In the genomic region with DNA sequence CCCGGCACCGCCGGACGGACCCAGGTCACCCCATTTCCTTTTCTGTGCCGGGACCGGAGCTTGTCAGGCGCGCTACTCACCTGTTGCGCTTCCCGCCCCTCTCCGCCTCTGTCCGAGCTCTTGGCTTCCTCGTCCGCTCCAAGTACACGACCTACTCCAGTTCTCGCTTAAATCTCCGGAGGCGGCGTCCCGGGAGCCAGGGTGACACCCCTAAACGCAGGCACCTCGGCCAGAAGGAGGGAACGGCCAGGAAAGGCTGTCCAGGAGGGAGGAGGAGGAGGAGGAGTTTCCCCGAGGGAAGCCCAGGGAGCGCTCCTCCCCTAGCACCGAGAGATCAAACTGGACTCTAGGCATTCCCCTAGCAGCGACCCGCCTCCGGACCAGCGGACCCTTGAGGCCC, we compare ENCODE assay signal across 9 mouse cellular contexts. TPM values are rescaled to one million over a fixed set of nuclear protein-coding genes. Genes with fewer than 3 reads are reported as not detected.
DNase-seq lines count a peak whose midpoint lies in the region; ATAC-seq lines count a peak whose summit lies in the region.
"Had no signal": no experiment of that assay in that cellular context is flagged by ENCODE, and none has a peak within 500 bp of the region (broad histone marks: within the 10 kb centered on the region; RNA-seq: fewer than 3 reads in every experiment).

A gene (minus strand): TSS at position 257 of the 400 bp plus-strand sequence.

- peak within 1 kb of the TSS; percentile 48 for H3K4me2 ChIP-seq in neural tube, embryonic 11.5 days (ENCODE audit: low read depth)
- H3K4me2 ChIP-seq in heart, embryonic 16.5 days (ENCODE audit: low read depth, low read length), result peak within 1 kb of the TSS; percentile 85

- H3K9me3 ChIP-seq in neural tube, embryonic 11.5 days (ENCODE audit: control insufficient read depth, low read length), result no peaks in the 10 kb centered on the region
- no peaks in the 10 kb centered on the region for H3K9me3 ChIP-seq in heart, embryonic 16.5 days (replicated peaks; ENCODE audit: control insufficient read depth, low read length)

- H3K27me3 ChIP-seq in neural tube, embryonic 11.5 days (ENCODE audit: control insufficient read depth, insufficient read depth, low read length), result peaks cover 27% of the 10 kb centered on the region
- peaks cover 51% of the 10 kb centered on the region for H3K27me3 ChIP-seq in heart, embryonic 16.5 days (ENCODE audit: control insufficient read depth, insufficient read depth, low read length)
- H3K27me3 ChIP-seq: Patski had no signal

- H3K4me3 ChIP-seq in neural tube, embryonic 11.5 days (ENCODE audit: low read depth, low read length), result peak within 1 kb of the TSS; percentile 25
- H3K4me3 ChIP-seq in heart, embryonic 16.5 days (ENCODE audit: low read length), result peak within 1 kb of the TSS; percentile 51

- H3K9ac ChIP-seq in neural tube, embryonic 11.5 days (ENCODE audit: low read length), result no peak within 1 kb of the TSS
- H3K9ac ChIP-seq in heart, embryonic 16.5 days (ENCODE audit: low read length), result no peak within 1 kb of the TSS

- no peaks in the 10 kb centered on the region for H3K4me1 ChIP-seq in neural tube, embryonic 11.5 days (ENCODE audit: control insufficient read depth, insufficient read depth, low read length)
- peaks cover 5% of the 10 kb centered on the region; the same call in 1 of the 2 replicates for H3K4me1 ChIP-seq in heart, embryonic 16.5 days (ENCODE audit: control insufficient read depth, insufficient read depth, low read length)

- peak; percentile 15 for DNase-seq in neural tube, embryonic 11.5 days (ENCODE audit: low spot score)
- DNase-seq in neural tube, embryonic 10.5 days (ENCODE audit: extremely low spot score, low spot score), result no peak
- DNase-seq in kidney, postnatal 36 days, result peak; percentile 90 to 93
- peak; percentile 75 to 87 for DNase-seq in lung, postnatal 4 days
- DNase-seq in urinary bladder, adult 18-20 months (ENCODE audit: low spot score in 2 of 2), result peak; percentile 77 to 80
- DNase-seq in spleen, postnatal 4 days (ENCODE audit: low spot score in 2 of 2), result no peak

- H3K27ac ChIP-seq in neural tube, embryonic 11.5 days (ENCODE audit: low read depth, low read length), result no peak within 1 kb of the TSS
- H3K27ac ChIP-seq in heart, embryonic 16.5 days (ENCODE audit: low read length), result no peak within 1 kb of the TSS

- under 1% methylated on average over 30 of the region's 30 CpGs for WGBS in neural tube, embryonic 11.5 days
- WGBS in heart, embryonic 16.5 days, result under 1% methylated on average over 30 of the region's 30 CpGs

- ATAC-seq in neural tube, embryonic 11.5 days (ENCODE audit: insufficient read depth, low FRiP score, low TSS enrichment), result no peak
- peak; percentile 45; the same call in 1 of the 2 replicates for ATAC-seq in heart, embryonic 16.5 days (replicated peaks; ENCODE audit: extremely low read depth, insufficient read depth, low FRiP score)
- ATAC-seq in frontal cortex, adult (ENCODE audit: low TSS enrichment), result no peak
- ATAC-seq: Patski had no signal

- no peaks in the 10 kb centered on the region for H3K36me3 ChIP-seq in neural tube, embryonic 11.5 days (ENCODE audit: control insufficient read depth, insufficient read depth, low read length)
- no peaks in the 10 kb centered on the region for H3K36me3 ChIP-seq in heart, embryonic 16.5 days (ENCODE audit: control insufficient read depth, insufficient read depth)

RNA-seq across cellular contexts. Expression of the gene that starts here (rescaled TPM):
- 0.23 and 0.37 TPM in 2 replicates for polyA plus RNA-seq in neural tube, embryonic 11.5 days (2014; fragmentation: Nextera tagmentation; extraction: Ambion mirVana)
- 0.72 and 1.0 TPM in 2 replicates for polyA plus RNA-seq in heart, embryonic 16.5 days (2015; fragmentation: Nextera tagmentation; extraction: Ambion mirVana)

Comparison
In these comparisons a context has a peak if more than half of its experiments do, and no peak if none do; other contexts are left out.
1. Peak in DNase-seq, H3K4me3 ChIP-seq and H3K4me2 ChIP-seq in neural tube, embryonic 11.5 days; RNA of the gene not detected or under 1 TPM.
2. DNase-seq: peak in kidney, postnatal 36 days (2 of 2), lung, postnatal 4 days (2 of 2) and urinary bladder, adult 18-20 months (2 of 2); none in neural tube, embryonic 10.5 days (single experiment) and spleen, postnatal 4 days (0 of 2).